Mouse (Mus musculus) gastrocnemius, postnatal 14 days (tissue): ENCODE measurements around the gene Fcgr4. TPM values are rescaled to one million over a fixed set of nuclear protein-coding genes. Genes with fewer than 3 reads are reported as not detected.
"Not testable (repeated sequence)": the region's sequence is repeated elsewhere in the genome, so short reads cannot be mapped to it uniquely, and the experiment has no call there.

Experiments used
- DNase-seq: peaks from one replicate; pipeline ENCODE4 v3.0.0; 2021; ENCODE audit warnings: mixed read lengths
- intact Hi-C: fragments of 180-260 bp; cut with DNase I; formaldehyde crosslinking; loops from one replicate; pipeline ENCODE4 v1.15.1; 2025; ENCODE audit warnings: low total_unique reads
- long read RNA-seq, 2 experiments: library from polyadenylated mRNA; stranded (forward); transcript quantifications; one replicate each; pipeline ENCODE4 v2.0.0; 2021
- total RNA-seq, 2 experiments: library from RNA; stranded (reverse); gene quantifications; 2 replicates each; pipeline ENCODE4 v1.2.3; 2021

The Fcgr4 gene
- total RNA-seq: not detected
- long read RNA-seq, experiment 1: 0 reads
- long read RNA-seq, experiment 2: 0 reads

GRCm38 (mm10) chr1:171018737-171019136 lies at the start of gene Fcgr4:
Gene Fcgr4, plus strand, starts transcription at chr1:171018920.
- no peak for DNase-seq
- intact Hi-C loops: no loop called here

- intact Hi-C loops: no loop called here
Measured at GRCm38 (mm10) chr1:170972494-170972893, 46.2 kb upstream of the Fcgr4 start.

GRCm38 (mm10) chr1:170972936-170973335 lies 45.8 kb upstream of the Fcgr4 start:
- intact Hi-C loops: no loop called here
- DNase-seq: no peak

More at GRCm38 (mm10) chr1:170972494-170972893, 46.2 kb upstream of the Fcgr4 start:
- DNase-seq: no peak

- intact Hi-C loops: no loop called here
- no peak for DNase-seq
Measured at GRCm38 (mm10) chr1:170974171-170974570, 44.5 kb upstream of the Fcgr4 start.

- no peak for DNase-seq
- intact Hi-C loops: no loop called here
Measured at GRCm38 (mm10) chr1:170974736-170975135, 44.0 kb upstream of the Fcgr4 start.

GRCm38 (mm10) chr1:170975350-170975749 lies 43.4 kb upstream of the Fcgr4 start:
- intact Hi-C loops, DNase-seq: not testable (repeated sequence)

GRCm38 (mm10) chr1:170975751-170976161 lies 43.0 kb upstream of the Fcgr4 start:
- intact Hi-C loops: no loop called here
- no peak for DNase-seq

- DNase-seq: no peak
- intact Hi-C loops: no loop called here
Measured at GRCm38 (mm10) chr1:170976447-170976846, 42.3 kb upstream of the Fcgr4 start, which contains the start of gene Fcgr2b. Gene Fcgr2b, minus strand, starts transcription at chr1:170976547.

GRCm38 (mm10) chr1:170978601-170979000 lies 40.1 kb upstream of the Fcgr4 start:
- intact Hi-C loops: no loop called here
- DNase-seq: no peak

- intact Hi-C loops, DNase-seq: not testable (repeated sequence)
Measured at GRCm38 (mm10) chr1:170981679-170982078, 37.0 kb upstream of the Fcgr4 start.

- intact Hi-C loops: no loop called here
Measured at GRCm38 (mm10) chr1:170982301-170982700, 36.4 kb upstream of the Fcgr4 start.

GRCm38 (mm10) chr1:170983066-170983465 lies 35.7 kb upstream of the Fcgr4 start:
- DNase-seq: no peak
- intact Hi-C loops: no loop called here

More at GRCm38 (mm10) chr1:170982301-170982700, 36.4 kb upstream of the Fcgr4 start:
- DNase-seq: no peak

GRCm38 (mm10) chr1:170985092-170985491 lies 33.6 kb upstream of the Fcgr4 start:
- DNase-seq: no peak
- intact Hi-C loops: no loop called here

GRCm38 (mm10) chr1:170985861-170986260 lies 32.9 kb upstream of the Fcgr4 start:
- intact Hi-C loops: no loop called here
- no peak for DNase-seq

GRCm38 (mm10) chr1:170989656-170990055 lies 29.1 kb upstream of the Fcgr4 start:
- intact Hi-C loops: no loop called here

GRCm38 (mm10) chr1:170992550-170992949 lies 26.2 kb upstream of the Fcgr4 start:
- no peak for DNase-seq
- intact Hi-C loops: no loop called here

More at GRCm38 (mm10) chr1:170989656-170990055, 29.1 kb upstream of the Fcgr4 start:
- no peak for DNase-seq

- intact Hi-C loops: no loop called here
- DNase-seq: no peak
Measured at GRCm38 (mm10) chr1:170996034-170996433, 22.7 kb upstream of the Fcgr4 start.

- peak; percentile 53 for DNase-seq
Measured at GRCm38 (mm10) chr1:170996753-170997152, 22.0 kb upstream of the Fcgr4 start.

GRCm38 (mm10) chr1:170997756-170998655 lies 20.7 kb upstream of the Fcgr4 start:
- intact Hi-C loops: no loop called here
- DNase-seq: peak; percentile 19

More at GRCm38 (mm10) chr1:170996753-170997152, 22.0 kb upstream of the Fcgr4 start:
- intact Hi-C loops: no loop called here

GRCm38 (mm10) chr1:170999811-171000210 lies 18.9 kb upstream of the Fcgr4 start:
- intact Hi-C loops: no loop called here
- no peak for DNase-seq

- no peak for DNase-seq
- intact Hi-C loops: no loop called here
Measured at GRCm38 (mm10) chr1:171005081-171005480, 13.6 kb upstream of the Fcgr4 start.
